Mouse (Mus musculus) ES-Bruce4 (cell line): ENCODE results near the gene Tff3. TPM values are rescaled to one million over a fixed set of nuclear protein-coding genes. Genes with fewer than 3 reads are reported as not detected.

Experiments used
- H3K27ac ChIP-seq: 2 replicates; pipeline ENCODE4 v1.5.1; 2012; ENCODE audit warnings: low read length, inconsistent platforms; ENCODE audit not compliant: insufficient read depth
- H3K27me3 ChIP-seq: 2 replicates; pipeline ENCODE4 v1.6.1; 2012; ENCODE audit warnings: mild to moderate bottlenecking, low read length, inconsistent platforms; ENCODE audit not compliant: control insufficient read depth, poor library complexity, insufficient read depth, severe bottlenecking
- H3K36me3 ChIP-seq: 2 replicates; pipeline ENCODE4 v1.6.1; 2012; ENCODE audit warnings: inconsistent platforms, mild to moderate bottlenecking, low read length, moderate library complexity; ENCODE audit not compliant: control insufficient read depth, poor library complexity, insufficient read depth, severe bottlenecking
- H3K4me1 ChIP-seq: one replicate; pipeline ENCODE4 v1.8.1; 2011; ENCODE audit warnings: low read length; ENCODE audit not compliant: control insufficient read depth, insufficient read depth
- H3K4me3 ChIP-seq: 2 replicates; pipeline ENCODE4 v1.5.1; 2011; ENCODE audit warnings: low read depth, mild to moderate bottlenecking, low read length
- H3K9ac ChIP-seq: 2 replicates; pipeline ENCODE4 v1.6.1; 2012; ENCODE audit warnings: low read depth, mild to moderate bottlenecking, inconsistent platforms; ENCODE audit not compliant: poor library complexity, severe bottlenecking
- H3K9me3 ChIP-seq: replicated peaks from 2 replicates; pipeline ENCODE4 v1.6.1; 2012; ENCODE audit warnings: mild to moderate bottlenecking, low read length, inconsistent platforms; ENCODE audit not compliant: control insufficient read depth, poor library complexity, insufficient read depth, severe bottlenecking
- CTCF ChIP-seq: IDR thresholded peaks from one replicate; pipeline ENCODE4 v1.8.1; 2011; ENCODE audit warnings: low read depth, low read length
- EP300 ChIP-seq: IDR thresholded peaks from 2 replicates; pipeline ENCODE4 v1.6.1; 2011; ENCODE audit warnings: low read depth, low read length; ENCODE audit not compliant: insufficient read depth
- POLR2A ChIP-seq: IDR thresholded peaks from one replicate; pipeline ENCODE4 v1.8.1; 2011; ENCODE audit warnings: low read length; ENCODE audit not compliant: insufficient read depth
- polyA plus RNA-seq: library from polyadenylated mRNA; stranded (reverse); fragments of >200 nt; gene quantifications from 2 replicates; pipeline ENCODE4 v1.2.4, GENCODE M21; 2011; ENCODE audit warnings: low read depth; ENCODE audit not compliant: missing spikeins, insufficient read depth, insufficient read length

Gene Tff3
- polyA plus RNA-seq, 1 experiment: not detected

DNA sequence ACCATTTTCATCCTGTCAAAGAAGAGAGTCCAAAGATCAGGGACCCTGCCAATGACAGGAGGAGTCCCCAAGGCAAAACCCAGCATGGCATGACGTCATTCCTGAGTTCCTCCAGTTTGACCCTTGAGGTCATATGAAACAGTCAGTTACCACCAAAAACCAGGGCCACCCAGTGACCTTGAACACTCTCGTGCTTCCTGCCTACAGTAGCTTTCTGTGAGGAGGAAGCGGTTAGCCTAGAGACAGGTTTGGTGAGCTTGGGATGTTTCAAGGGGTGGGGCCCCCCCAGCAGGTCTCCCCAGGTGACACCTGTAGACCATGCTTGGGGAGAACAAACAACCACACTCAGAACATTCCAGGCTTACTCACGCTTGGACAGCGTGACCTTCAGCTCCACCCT is 51.9 kb downstream of the Tff3 start:
- H3K36me3 ChIP-seq: no peaks in the 10 kb centered on the region
- H3K9ac ChIP-seq: no peak overlapping the region
- H3K27ac ChIP-seq: no peak overlapping the region
- no peaks in the 10 kb centered on the region for H3K9me3 ChIP-seq
- TF ChIP-seq EP300 (no peak), CTCF (no peak), POLR2A (no peak)
- H3K4me3 ChIP-seq: no peak overlapping the region
- H3K4me1 ChIP-seq: peaks cover 16% of the 10 kb centered on the region
- H3K27me3 ChIP-seq: no peaks in the 10 kb centered on the region

DNA sequence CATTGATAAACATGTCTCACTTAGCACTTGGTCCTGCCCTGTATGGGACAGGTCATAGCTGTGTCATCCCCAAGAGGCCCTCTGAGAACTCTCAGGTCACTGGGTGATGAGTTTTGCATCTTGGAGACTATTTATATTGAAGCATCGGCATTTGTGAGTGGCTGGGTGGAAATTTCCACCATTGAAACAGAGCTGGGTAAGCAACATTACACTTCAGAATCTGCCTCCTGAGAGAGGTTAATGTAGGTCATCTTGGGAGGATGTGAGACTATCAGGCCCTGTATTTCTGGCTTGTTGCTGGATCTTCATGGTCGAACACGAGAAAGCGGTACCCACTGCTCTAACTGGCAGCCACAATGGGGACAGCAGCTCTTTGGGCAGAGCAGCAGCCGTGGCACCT is 54.0 kb downstream of the Tff3 start:
- Histone ChIP-seq H3K4me1 (peaks cover 16% of the 10 kb centered on the region), H3K27me3 (no peaks in the 10 kb centered on the region), H3K9ac (no peak overlapping the region), H3K4me3 (no peak overlapping the region), H3K27ac (no peak overlapping the region), H3K9me3 (no peaks in the 10 kb centered on the region), H3K36me3 (no peaks in the 10 kb centered on the region)
- TF ChIP-seq POLR2A (no peak), EP300 (no peak), CTCF (no peak)

Other genes starting within 250 kb of the Tff3 start
- 1.9 and 2.2 TPM in 2 replicates for gene Glp1r, start 227.8 kb downstream of the Tff3 start, polyA plus RNA-seq
- not detected in 2 replicates for gene Umodl1, start 175.0 kb downstream of the Tff3 start, polyA plus RNA-seq
- 8.4 and 11.7 TPM in 2 replicates for gene Abcg1, start 72.0 kb downstream of the Tff3 start, polyA plus RNA-seq
- gene Tff2, start 14.6 kb upstream of the Tff3 start, polyA plus RNA-seq: not detected in 2 replicates
- gene Tff1, start 35.6 kb upstream of the Tff3 start, polyA plus RNA-seq: not detected in 2 replicates
- 0.24 TPM in 1 of 2 replicates, not detected in the other for gene Tmprss3, start 69.3 kb upstream of the Tff3 start, polyA plus RNA-seq
- gene Ubash3a, start 78.2 kb upstream of the Tff3 start, polyA plus RNA-seq: 3.5 and 4.4 TPM in 2 replicates
- 11.3 and 11.5 TPM in 2 replicates for gene Rsph1, start 147.7 kb upstream of the Tff3 start, polyA plus RNA-seq
- gene Slc37a1, start 157.1 kb upstream of the Tff3 start, polyA plus RNA-seq: 13.4 and 14.6 TPM in 2 replicates